In the genomic region with DNA sequence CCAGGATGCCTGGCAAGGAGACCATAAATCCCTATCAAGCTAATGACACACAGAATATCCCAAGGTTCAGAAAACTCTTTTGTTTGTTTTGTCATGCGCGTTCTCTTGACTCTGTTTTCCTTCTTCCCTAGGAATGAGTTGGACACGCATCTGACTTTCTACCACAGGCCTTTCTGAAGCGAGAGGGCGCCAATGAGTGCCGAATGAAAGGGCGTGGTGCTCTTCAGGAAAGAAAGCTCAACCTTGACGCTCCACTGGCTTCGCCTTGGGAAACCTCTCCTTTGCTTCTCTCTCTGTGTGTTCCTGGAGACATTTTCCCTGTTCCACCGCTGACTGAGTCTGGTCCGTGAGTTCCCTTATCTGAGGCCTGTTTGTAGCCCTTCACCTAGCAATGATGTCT, we compare ENCODE assay signal across 23 mouse cellular contexts.
DNase-seq lines count a peak whose midpoint lies in the region; TF ChIP-seq lines count a peak whose summit lies in the region.
"Had no signal": no experiment of that assay in that cellular context is flagged by ENCODE, and none has a peak within 500 bp of the region (broad histone marks: within the 10 kb centered on the region; RNA-seq: fewer than 3 reads in every experiment).

No protein-coding gene starts in this region.

- no peak overlapping the region for H3K27ac ChIP-seq in ES-Bruce4 (ENCODE audit: insufficient read depth, low read length)
- H3K27ac ChIP-seq: forebrain, embryonic 10.5 days; forebrain, embryonic 13.5 days; heart, adult 2 months; heart, embryonic 10.5 days; heart, embryonic 13.5 days; hindbrain, embryonic 14.5 days; hindbrain, postnatal 0 days had no signal

- no peak for TF ChIP-seq POLR2A in ES-Bruce4 (IDR thresholded peaks at IDR 0.05; ENCODE audit: insufficient read depth, low read length)

- no peaks in the 10 kb centered on the region for H3K9me3 ChIP-seq in ES-Bruce4 (replicated peaks; ENCODE audit: control insufficient read depth, insufficient read depth, low read length, poor library complexity, severe bottlenecking)
- H3K9me3 ChIP-seq: forebrain, embryonic 10.5 days; forebrain, embryonic 13.5 days; heart, embryonic 10.5 days; heart, embryonic 13.5 days had no signal

- no peaks in the 10 kb centered on the region for H3K4me1 ChIP-seq in ES-Bruce4 (ENCODE audit: control insufficient read depth, insufficient read depth, low read length)
- H3K4me1 ChIP-seq: forebrain, embryonic 10.5 days; forebrain, embryonic 13.5 days; heart, embryonic 10.5 days; heart, embryonic 13.5 days had no signal

- H3K36me3 ChIP-seq in ES-Bruce4 (ENCODE audit: control insufficient read depth, insufficient read depth, low read length, poor library complexity, severe bottlenecking) = no peaks in the 10 kb centered on the region
- H3K36me3 ChIP-seq: forebrain, embryonic 10.5 days; heart, embryonic 10.5 days; heart, embryonic 13.5 days had no signal

- TF ChIP-seq CTCF in ES-Bruce4 (IDR thresholded peaks at IDR 0.05; ENCODE audit: low read depth, low read length) = peak; percentile 27

- no peak overlapping the region for H3K4me3 ChIP-seq in ES-Bruce4 (ENCODE audit: low read depth, low read length)
- H3K4me3 ChIP-seq: forebrain, embryonic 10.5 days; forebrain, embryonic 13.5 days; heart, adult 2 months; heart, embryonic 10.5 days; heart, embryonic 13.5 days had no signal

- DNase-seq in embryo, embryonic 10.5 days (ENCODE audit: low spot score) = peak; percentile 14
- DNase-seq in embryo, embryonic 11 days = no peak
- DNase-seq in R1 (ENCODE audit: low read depth, low spot score) = peak; percentile 73
- DNase-seq in c-Kit-positive CD71-positive TER-119-positive erythroid progenitor cells, embryonic 14.5 days (ENCODE audit: low spot score) = no peak
- DNase-seq in Muller cell, postnatal 12 days (ENCODE audit: inconsistent ontology term) = no peak
- no peak for DNase-seq in cerebellum, adult 8-10 months
- DNase-seq: adrenal gland, adult 8-10 months; adrenal gland, postnatal 25 days; cerebellum, adult 18-20 months; cerebellum, adult 9-11 months; cerebellum, postnatal 25 days; gastrocnemius, postnatal 10 days; gastrocnemius, postnatal 36 days; heart, adult 2 months; heart, postnatal 14 days; heart, postnatal 4 days had no signal

- H3K9ac ChIP-seq in ES-Bruce4 (ENCODE audit: low read depth, poor library complexity, severe bottlenecking) = no peak overlapping the region
- H3K9ac ChIP-seq: forebrain, embryonic 13.5 days; heart, embryonic 13.5 days; hindbrain, embryonic 14.5 days had no signal

- TF ChIP-seq EP300 in ES-Bruce4 (IDR thresholded peaks at IDR 0.05; ENCODE audit: insufficient read depth, low read depth, low read length) = no peak

- no peaks in the 10 kb centered on the region for H3K27me3 ChIP-seq in ES-Bruce4 (ENCODE audit: control insufficient read depth, insufficient read depth, low read length, poor library complexity, severe bottlenecking)
- H3K27me3 ChIP-seq: forebrain, embryonic 13.5 days; heart, embryonic 13.5 days had no signal

Comparison
In these comparisons a context has a peak if more than half of its experiments do, and no peak if none do; other contexts are left out.
1. DNase-seq: peak in embryo, embryonic 10.5 days (single experiment) and R1 (single experiment); none in embryo, embryonic 11 days (single experiment), c-Kit-positive CD71-positive TER-119-positive erythroid progenitor cells, embryonic 14.5 days (single experiment), Muller cell, postnatal 12 days (single experiment) and cerebellum, adult 8-10 months (single experiment).